Mouse (Mus musculus): Measurements from ENCODE around the gene Arid1b.

GRCm38 (mm10) chr17:5097545-5098475 lies 103.7 kb downstream of the Arid1b start:
- TF ChIP-seq POLR2A (IDR thresholded peaks at IDR 0.05; ENCODE audit: insufficient read depth, low read depth, low read length) (no peak), CTCF (IDR thresholded peaks at IDR 0.05) (no peak)

All from heart, adult 2 months (tissue).